Mouse (Mus musculus) intestine, postnatal 0 days (tissue): Measurements from ENCODE around the gene Zkscan4. TPM values are rescaled to one million over a fixed set of nuclear protein-coding genes. Genes with fewer than 3 reads are reported as not detected.

Experiments
- ATAC-seq: fragments of 200-750 bp; cut with Nextera tagmentation; 2 replicates; pipeline ENCODE4 v1.8.0; 2017; ENCODE audit warnings: mild to moderate bottlenecking, moderate TSS enrichment, moderate library complexity
- H3K27ac ChIP-seq: fragments of 300-500 bp; sonication (generic); 2 replicates; pipeline ENCODE4 v1.5.1; 2014; ENCODE audit warnings: mild to moderate bottlenecking, low read depth, low read length, moderate library complexity
- H3K27me3 ChIP-seq: fragments of 300-500 bp; sonication (generic); replicated peaks from 2 replicates; pipeline ENCODE4 v1.6.1; 2014; ENCODE audit warnings: low read length, mixed read lengths; ENCODE audit not compliant: control insufficient read depth, insufficient read depth
- H3K36me3 ChIP-seq: fragments of 300-500 bp; sonication (generic); 2 replicates; pipeline ENCODE4 v1.6.1; 2014; ENCODE audit warnings: mild to moderate bottlenecking, moderate library complexity; ENCODE audit not compliant: control insufficient read depth, insufficient read depth
- H3K4me1 ChIP-seq: fragments of 300-500 bp; sonication (generic); replicated peaks from 2 replicates; pipeline ENCODE4 v1.6.1; 2014; ENCODE audit warnings: antibody characterized with exemption, low read length, mixed read lengths; ENCODE audit not compliant: control insufficient read depth, insufficient read depth
- H3K4me2 ChIP-seq: fragments of 300-500 bp; sonication (generic); replicated peaks from 2 replicates; pipeline ENCODE4 v1.6.1; 2014; ENCODE audit warnings: low read depth, mild to moderate bottlenecking, moderate library complexity
- H3K4me3 ChIP-seq: fragments of 300-500 bp; sonication (generic); 2 replicates; pipeline ENCODE4 v1.5.1; 2014; ENCODE audit warnings: low read depth, low read length
- H3K9ac ChIP-seq: fragments of 300-500 bp; sonication (generic); 2 replicates; pipeline ENCODE4 v1.6.1; 2014; ENCODE audit warnings: mild to moderate bottlenecking, low read depth, low read length
- H3K9me3 ChIP-seq: fragments of 300-500 bp; sonication (generic); 2 replicates; pipeline ENCODE4 v1.6.1; 2016; ENCODE audit warnings: mixed run types; ENCODE audit not compliant: control insufficient read depth
- CTCF ChIP-seq: sonication (generic); IDR thresholded peaks from 2 replicates; pipeline ENCODE4 v1.5.1; 2016; ENCODE audit warnings: low read depth, mild to moderate bottlenecking, control low read depth, antibody characterized with exemption, moderate library complexity
- WGBS: fragments of 180-500 bp; shearing (Covaris S2); extraction: QIAGEN DNeasy Blood & Tissue Kit; methylation state at CpG from one replicate; pipeline ENCODE4 v1.1.7; 2014; 5-methylcytosine and 5-hydroxymethylcytosine counted together
- polyA plus RNA-seq: library from polyadenylated mRNA; unstranded; fragments of >200 nt; fragmentation: Nextera tagmentation; extraction: Ambion mirVana; gene quantifications from 2 replicates; pipeline ENCODE4 v1.2.1, GENCODE M21; 2015

The Zkscan4 gene
- polyA plus RNA-seq, 1 experiment from 2014 or later = 2.3 TPM

GRCm38 (mm10) chr13:21467336-21467735, 11.4 kb upstream of the Zkscan4 start:
- H3K27ac ChIP-seq = no peak overlapping the region
- no peaks in the 10 kb centered on the region for H3K36me3 ChIP-seq
- 0 out of 2 replicates have a peak, but pooled peaks cover 8% of the 10 kb centered on the region for H3K4me1 ChIP-seq
- ATAC-seq = no peak
- no peaks in the 10 kb centered on the region for H3K27me3 ChIP-seq
- no peak overlapping the region for H3K4me2 ChIP-seq
- H3K4me3 ChIP-seq = no peak overlapping the region
- WGBS = 88% methylated on average over 10 of the region's 10 CpGs
- no peak overlapping the region for H3K9ac ChIP-seq
- H3K9me3 ChIP-seq = no peaks in the 10 kb centered on the region
- TF ChIP-seq CTCF = no peak

- Histone ChIP-seq H3K9ac (peak within 1 kb of the TSS; percentile 64), H3K4me1 (0 out of 2 replicates have a peak, but pooled peaks cover 8% of the 10 kb centered on the region), H3K9me3 (no peaks in the 10 kb centered on the region), H3K27me3 (no peaks in the 10 kb centered on the region), H3K36me3 (no peaks in the 10 kb centered on the region), H3K27ac (no peak within 1 kb of the TSS; the same call in 1 of the 2 replicates), H3K4me3 (peak within 1 kb of the TSS; percentile 63), H3K4me2 (peak within 1 kb of the TSS; percentile 94)
- under 1% methylated on average over 54 of the region's 54 CpGs for WGBS
- ATAC-seq = peak; percentile 96
- no peak for TF ChIP-seq CTCF
Observed at GRCm38 (mm10) chr13:21468061-21469019, 10.4 kb upstream of the Zkscan4 start, which contains the start of gene Nkapl. Gene Nkapl (minus strand): TSS chr13:21468509.

GRCm38 (mm10) chr13:21469097-21469496, 9.6 kb upstream of the Zkscan4 start:
- Histone ChIP-seq H3K27me3 (no peaks in the 10 kb centered on the region), H3K9me3 (no peaks in the 10 kb centered on the region), H3K27ac (no peak overlapping the region), H3K4me1 (0 out of 2 replicates have a peak, but pooled peaks cover 8% of the 10 kb centered on the region), H3K36me3 (no peaks in the 10 kb centered on the region), H3K4me3 (no peak overlapping the region), H3K4me2 (peak overlapping the region; percentile 94; the same call in 1 of the 2 replicates), H3K9ac (no peak overlapping the region)
- no peak for TF ChIP-seq CTCF
- WGBS = 45% methylated on average over 9 of the region's 9 CpGs
- ATAC-seq = no peak

- Histone ChIP-seq H3K4me1 (0 out of 2 replicates have a peak, but pooled peaks cover 6% of the 10 kb centered on the region), H3K4me3 (no peak overlapping the region), H3K36me3 (no peaks in the 10 kb centered on the region), H3K27ac (no peak overlapping the region), H3K9ac (no peak overlapping the region), H3K27me3 (no peaks in the 10 kb centered on the region), H3K4me2 (no peak overlapping the region), H3K9me3 (no peaks in the 10 kb centered on the region)
- no peak for TF ChIP-seq CTCF
- no peak for ATAC-seq
- 39% methylated on average over 4 of the region's 4 CpGs for WGBS
Observed at GRCm38 (mm10) chr13:21472427-21472826, 6.3 kb upstream of the Zkscan4 start.

GRCm38 (mm10) chr13:21486881-21487280, 8.2 kb downstream of the Zkscan4 start:
- Histone ChIP-seq H3K9ac (no peak overlapping the region), H3K4me2 (no peak overlapping the region), H3K27me3 (no peaks in the 10 kb centered on the region), H3K27ac (no peak overlapping the region), H3K4me1 (no peaks in the 10 kb centered on the region), H3K4me3 (no peak overlapping the region), H3K36me3 (peaks cover 6% of the 10 kb centered on the region; the same call in 1 of the 2 replicates), H3K9me3 (no peaks in the 10 kb centered on the region)
- WGBS = 92% methylated on average over 1 of the region's 1 CpGs
- TF ChIP-seq CTCF = no peak
- ATAC-seq = no peak

GRCm38 (mm10) chr13:21492847-21493246, 14.1 kb downstream of the Zkscan4 start:
- H3K27ac ChIP-seq = no peak overlapping the region
- ATAC-seq = no peak
- no peak for TF ChIP-seq CTCF
- H3K4me3 ChIP-seq = no peak overlapping the region
- no peaks in the 10 kb centered on the region for H3K4me1 ChIP-seq
- 89% methylated on average over 5 of the region's 5 CpGs for WGBS
- no peak overlapping the region for H3K4me2 ChIP-seq
- H3K9me3 ChIP-seq = no peaks in the 10 kb centered on the region
- no peak overlapping the region for H3K9ac ChIP-seq
- no peaks in the 10 kb centered on the region for H3K36me3 ChIP-seq
- H3K27me3 ChIP-seq = no peaks in the 10 kb centered on the region
